Mouse (Mus musculus) layer of hippocampus, postnatal 25 days (tissue): Measurements from ENCODE around the gene Hspe1. TPM values are rescaled to one million over a fixed set of nuclear protein-coding genes. Genes with fewer than 3 reads are reported as not detected.
A peak's percentile ranks its signal among the peaks of the same experiment; 100 is the strongest.
"Not testable (repeated sequence)": the region's sequence is repeated elsewhere in the genome, so short reads cannot be mapped to it uniquely, and the experiment has no call there.

ENCODE experiments used
- DNase-seq, 2 experiments: peaks; one replicate each; pipeline ENCODE4 v3.0.0; 2022; ENCODE audit warnings: mixed read lengths in 2 of 2, low spot score in 1 of 2; ENCODE audit errors: extremely low spot score in 1 of 2
- total RNA-seq, 2 experiments: library from RNA; stranded (reverse); gene quantifications; 2 replicates each; pipeline ENCODE4 v1.2.3; 2021

Hspe1 gene
- total RNA-seq, 2 experiments from 2014 or later: 94.6 to 99.5 TPM

DNA sequence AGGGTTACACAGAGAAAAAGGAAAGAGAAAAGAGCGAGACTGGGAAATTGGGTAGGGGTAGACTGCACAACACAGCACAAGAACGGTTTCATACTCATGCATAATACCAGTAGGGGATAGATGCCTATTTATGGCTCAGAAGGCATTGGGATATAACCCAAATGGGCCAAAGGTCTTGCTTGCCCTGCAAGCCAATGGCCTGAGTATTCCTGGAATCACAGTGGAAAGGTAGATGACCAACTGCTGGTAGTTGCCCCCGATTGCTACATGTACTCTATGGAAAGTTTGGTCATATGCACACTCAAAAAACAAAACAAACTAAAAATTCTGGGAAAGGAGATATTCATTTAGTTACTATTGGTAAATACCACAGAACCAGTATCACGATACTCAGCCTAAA, 8.3 kb upstream of the Hspe1 start:
- DNase-seq: no peak

DNA sequence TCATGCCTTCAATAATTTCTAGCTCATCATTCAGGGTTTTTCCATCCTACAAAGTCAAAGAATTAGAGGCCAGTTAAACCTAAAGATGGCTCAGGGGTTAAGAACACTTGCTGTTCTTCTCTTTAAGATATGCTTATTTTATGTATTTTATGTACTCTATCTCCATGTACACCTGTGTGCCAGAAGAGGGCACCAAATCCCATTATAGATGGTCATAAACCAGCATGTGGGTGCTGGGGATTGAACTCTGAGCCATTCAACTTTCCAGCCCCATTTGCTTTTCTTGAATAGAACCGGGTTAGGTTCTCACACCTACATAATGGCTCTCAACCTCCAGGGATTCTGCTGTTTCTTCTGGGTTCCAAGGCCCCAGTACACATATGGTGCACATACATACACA, 5.8 kb upstream of the Hspe1 start:
- no peak for DNase-seq

- no peak for DNase-seq
These were observed 2.1 kb upstream of the Hspe1 start for GRCm38 (mm10) chr1:55085781-55086366.

GRCm38 (mm10) chr1:55086868-55087400, 998 bp upstream of the Hspe1 start:
- no peak for DNase-seq

GRCm38 (mm10) chr1:55087401-55087904, 479 bp upstream of the Hspe1 start:
- DNase-seq: peak in 1 of 2 experiments; percentile 37

DNA sequence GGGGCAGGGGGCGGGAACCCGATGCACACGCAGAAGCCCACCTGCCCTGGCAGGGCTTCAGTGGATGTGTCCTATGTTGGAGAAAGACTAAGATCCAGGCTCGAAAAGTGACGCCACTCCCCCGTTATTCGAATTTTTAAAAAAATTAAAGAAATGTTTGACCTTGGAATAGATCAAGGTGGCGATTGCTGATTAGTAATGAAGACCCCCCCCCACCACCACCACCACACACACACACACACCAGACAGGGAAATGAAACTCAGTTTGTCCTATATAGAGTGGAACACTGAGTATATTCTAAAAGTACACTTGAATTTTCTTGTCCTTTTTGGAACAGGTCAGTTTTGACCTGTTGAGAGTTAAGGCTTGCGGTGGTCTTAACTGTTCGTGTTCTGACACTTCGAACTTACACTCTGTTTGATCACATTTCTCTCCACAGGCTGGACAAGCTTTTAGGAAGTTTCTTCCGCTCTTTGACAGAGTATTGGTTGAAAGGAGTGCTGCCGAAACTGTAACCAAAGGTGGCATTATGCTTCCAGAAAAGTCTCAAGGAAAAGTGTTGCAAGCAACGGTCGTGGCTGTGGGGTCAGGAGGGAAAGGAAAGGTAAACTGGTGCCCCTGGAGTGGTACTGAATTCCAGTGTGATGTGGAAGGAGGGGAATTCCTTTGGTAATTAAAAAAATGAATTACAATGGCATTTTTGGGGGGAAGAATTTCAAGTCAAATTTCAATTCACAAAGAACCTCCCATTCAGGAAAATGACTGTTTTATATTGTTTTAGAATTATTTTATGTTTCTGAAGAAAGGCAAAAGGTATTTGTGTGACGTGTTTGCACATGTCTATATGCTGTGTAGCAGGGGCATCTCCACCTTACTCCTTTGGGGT, 922 bp downstream of the Hspe1 start:
- DNase-seq: no peak

- DNase-seq: no peak
These were observed 1.6 kb downstream of the Hspe1 start for GRCm38 (mm10) chr1:55089498-55090064.

DNA sequence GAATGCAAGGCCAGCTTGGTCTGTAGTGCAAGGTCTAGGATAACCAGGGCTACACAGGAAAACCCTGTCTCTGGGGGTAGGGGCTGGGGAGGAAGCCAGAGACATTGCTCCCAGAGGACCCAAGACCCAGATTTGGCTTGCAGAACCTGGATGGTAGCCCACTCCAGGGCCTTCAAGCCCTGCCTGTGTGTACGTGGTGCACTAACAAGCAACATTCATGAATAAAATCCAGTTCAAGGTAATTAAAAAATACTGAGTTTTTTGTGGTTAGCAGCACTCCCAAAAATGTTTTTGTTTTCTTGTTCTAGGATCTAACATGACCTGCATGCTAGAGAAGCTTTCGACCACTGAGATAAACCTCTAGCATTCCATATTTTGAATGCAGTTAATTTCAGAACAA, 4.1 kb downstream of the Hspe1 start:
- no peak for DNase-seq

GRCm38 (mm10) chr1:55092469-55092868, 4.5 kb downstream of the Hspe1 start:
- DNase-seq: no peak

DNA sequence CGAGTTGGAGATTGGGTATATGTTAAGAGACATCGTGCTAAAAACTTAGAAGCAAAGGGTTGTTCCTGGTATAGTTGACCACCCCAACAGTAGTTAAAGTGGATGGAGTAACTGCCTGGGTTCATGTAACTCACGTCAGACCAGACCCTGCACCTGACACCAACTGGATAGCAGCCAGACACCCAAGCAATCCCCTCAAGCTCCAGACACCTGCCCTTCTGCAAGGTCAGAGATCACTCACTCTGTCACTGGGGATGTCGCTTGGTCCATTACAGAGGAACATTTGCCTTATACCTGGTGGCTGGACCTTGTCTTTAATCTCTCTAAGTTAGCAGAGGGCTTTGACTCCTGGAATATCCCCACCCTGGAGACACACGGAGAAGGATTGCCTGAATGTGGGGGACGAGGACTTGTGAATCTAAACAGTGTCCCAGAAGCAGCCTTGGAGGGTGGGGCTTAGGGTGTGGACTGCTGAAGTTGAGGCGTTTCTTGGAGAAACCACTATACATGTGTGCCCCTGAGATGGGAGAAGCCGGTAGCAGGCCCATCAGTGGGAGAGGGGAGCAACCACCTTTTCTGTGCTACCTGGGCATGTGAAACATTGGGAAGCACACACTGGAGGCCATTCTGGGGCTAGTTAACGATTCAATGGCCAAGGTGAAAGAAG, 19.1 kb downstream of the Hspe1 start:
- no peak for DNase-seq

DNA sequence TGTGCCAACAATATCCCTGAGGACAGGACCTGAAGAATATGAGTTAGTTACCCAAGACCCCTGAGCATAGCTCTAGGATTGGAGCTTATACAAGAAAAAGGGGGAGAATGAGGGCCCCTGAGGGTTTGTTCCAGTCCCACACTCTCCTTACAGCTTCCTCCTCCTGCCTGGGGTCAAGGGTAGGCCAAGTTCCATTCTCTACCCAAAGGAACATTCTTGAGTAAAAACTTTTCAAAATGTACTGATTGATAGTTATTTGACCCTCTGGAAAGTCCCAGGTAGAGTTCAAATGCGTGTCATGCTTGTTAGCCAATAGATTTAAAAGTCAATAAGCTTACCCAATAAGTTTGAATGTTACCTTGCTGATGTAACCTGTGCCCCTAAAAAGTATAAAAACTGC, 19.7 kb downstream of the Hspe1 start:
- DNase-seq: no peak

- no peak for DNase-seq
These were observed 20.5 kb downstream of the Hspe1 start for GRCm38 (mm10) chr1:55108473-55108872.

GRCm38 (mm10) chr1:55109066-55109766, 21.3 kb downstream of the Hspe1 start:
- DNase-seq: no peak

DNA sequence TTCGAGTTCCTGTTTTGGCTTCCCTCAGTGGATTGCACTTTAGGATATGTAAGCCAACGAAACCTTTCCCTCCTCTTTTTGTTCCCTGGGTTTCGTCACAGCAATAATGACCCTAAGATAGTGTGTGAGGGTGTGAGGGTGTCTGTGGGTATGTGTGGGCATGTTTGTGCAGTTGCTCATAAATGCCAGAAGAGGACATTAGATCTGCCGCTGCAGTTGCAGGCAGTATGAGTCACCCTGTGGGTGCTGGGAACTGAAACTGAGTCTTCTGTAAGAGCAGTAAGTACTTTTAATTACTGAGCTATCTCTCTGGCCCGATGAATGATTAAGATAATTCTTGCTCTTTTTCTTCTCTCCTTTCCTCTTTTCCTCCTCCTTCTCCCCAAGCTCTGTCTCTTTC, 35.1 kb downstream of the Hspe1 start:
- no peak for DNase-seq

- no peak for DNase-seq
These were observed 35.6 kb downstream of the Hspe1 start for GRCm38 (mm10) chr1:55123561-55123960.

DNA sequence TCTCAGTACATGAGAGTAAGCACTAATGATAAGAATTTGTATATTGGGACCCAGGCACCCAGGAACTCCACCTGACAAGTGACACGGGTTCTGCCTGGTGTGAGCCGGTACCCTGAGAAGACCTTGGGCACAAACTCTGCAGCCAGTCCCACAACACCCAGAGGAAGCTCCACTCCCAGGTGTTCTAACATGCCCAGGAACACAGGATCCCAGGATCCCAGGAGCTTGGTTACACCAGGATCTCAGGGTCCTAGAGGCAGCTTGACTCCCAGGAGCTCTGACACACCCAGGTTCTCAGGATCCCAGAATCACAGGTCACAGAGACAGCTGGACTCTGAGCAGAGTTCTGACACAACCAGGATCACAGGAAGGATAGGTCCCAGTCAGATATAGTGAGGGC, 36.2 kb downstream of the Hspe1 start:
- not testable (repeated sequence) for DNase-seq

- DNase-seq: no peak
These were observed 41.8 kb downstream of the Hspe1 start for GRCm38 (mm10) chr1:55129716-55130115.

DNA sequence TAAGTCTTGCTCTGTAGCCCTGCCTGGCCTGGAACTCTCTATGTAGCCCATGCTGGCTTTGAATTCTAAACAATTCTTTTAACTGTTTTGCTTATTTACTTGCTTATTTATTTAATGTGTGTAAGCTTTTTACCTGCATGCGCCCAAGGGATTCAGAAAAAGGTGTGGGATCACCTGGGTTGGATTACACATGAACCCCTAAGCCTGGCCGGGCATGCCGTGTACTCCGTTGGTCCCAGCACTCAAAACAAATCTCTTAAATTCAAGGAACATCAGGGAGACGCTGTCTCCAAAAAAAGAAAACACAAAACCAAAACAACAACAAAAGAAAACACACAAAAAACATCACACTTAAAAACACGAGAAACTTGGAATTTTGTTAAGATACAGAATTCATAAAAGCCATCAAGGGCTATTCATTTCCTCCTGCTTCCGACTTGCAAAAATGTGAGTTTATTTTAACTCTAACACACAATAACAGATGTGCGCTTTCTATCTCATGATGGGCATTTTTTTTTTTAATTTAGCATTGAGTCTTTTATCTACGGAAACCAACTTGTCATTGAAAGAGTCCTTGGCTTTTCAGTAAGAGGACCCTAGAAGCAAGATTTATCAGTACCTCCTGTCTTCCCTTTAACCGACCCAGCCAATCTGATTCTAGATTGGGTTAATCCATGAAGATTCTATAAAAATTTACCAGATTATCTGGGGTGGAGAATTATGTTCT, 42.4 kb downstream of the Hspe1 start:
- no peak for DNase-seq

DNA sequence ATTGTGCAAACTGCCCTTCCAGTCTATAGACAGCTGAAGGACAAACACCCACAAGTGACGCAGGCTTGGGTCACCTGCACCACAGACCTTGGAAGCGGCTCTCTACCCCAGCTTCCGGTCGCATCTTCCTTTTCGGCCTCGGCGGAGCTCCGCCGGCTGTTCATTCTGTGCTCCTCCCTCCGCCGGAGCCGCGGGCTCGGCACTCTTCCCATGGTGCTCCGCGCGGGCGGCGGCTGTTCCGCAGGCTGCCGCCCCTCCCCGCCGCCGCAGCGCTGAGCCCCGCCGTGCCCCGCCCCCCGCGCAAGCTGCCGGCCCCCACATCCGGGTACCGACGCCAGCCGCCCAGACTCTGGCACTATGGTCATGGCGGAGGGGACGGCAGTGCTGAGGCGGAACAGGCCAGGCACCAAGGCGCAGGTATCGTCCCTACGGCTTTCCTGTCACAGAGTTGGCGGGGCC, 43.0 kb downstream of the Hspe1 start, which contains the start of gene Mob4:
Mob4 (plus strand) TSS at position 289 of the 459 bp plus-strand sequence.
- peak; percentile 90 for DNase-seq
